Mouse (Mus musculus) forebrain, embryonic 13.5 days (tissue): ENCODE results near the gene Lingo4. TPM values are rescaled to one million over a fixed set of nuclear protein-coding genes. Genes with fewer than 3 reads are reported as not detected.

Experiments used
- ATAC-seq: fragments of 200-750 bp; cut with Nextera tagmentation; 2 replicates; pipeline ENCODE4 v1.8.0; 2017
- H3K27ac ChIP-seq: fragments of 300-500 bp; sonication (generic); 2 replicates; pipeline ENCODE4 v1.5.1; 2015; ENCODE audit warnings: inconsistent platforms, mild to moderate bottlenecking, moderate library complexity
- H3K27me3 ChIP-seq: fragments of 300-500 bp; sonication (generic); 2 replicates; pipeline ENCODE4 v1.6.1; 2015; ENCODE audit warnings: mild to moderate bottlenecking, inconsistent platforms
- H3K36me3 ChIP-seq: fragments of 300-500 bp; sonication (generic); 2 replicates; pipeline ENCODE4 v1.6.1; 2015; ENCODE audit warnings: mild to moderate bottlenecking, inconsistent platforms; ENCODE audit not compliant: poor library complexity, severe bottlenecking
- H3K4me1 ChIP-seq: fragments of 300-500 bp; sonication (generic); 2 replicates; pipeline ENCODE4 v1.6.1; 2015; ENCODE audit warnings: inconsistent platforms
- H3K4me2 ChIP-seq: fragments of 300-500 bp; sonication (generic); 2 replicates; pipeline ENCODE4 v1.6.1; 2015; ENCODE audit warnings: inconsistent platforms, mild to moderate bottlenecking, moderate library complexity
- H3K4me3 ChIP-seq: fragments of 300-500 bp; sonication (generic); 2 replicates; pipeline ENCODE4 v1.5.1; 2015; ENCODE audit warnings: mild to moderate bottlenecking, inconsistent platforms
- H3K9ac ChIP-seq: fragments of 300-500 bp; sonication (generic); 2 replicates; pipeline ENCODE4 v1.6.1; 2015; ENCODE audit warnings: mild to moderate bottlenecking, inconsistent platforms
- H3K9me3 ChIP-seq: fragments of 300-500 bp; sonication (generic); replicated peaks from 2 replicates; pipeline ENCODE4 v1.6.1; 2016; ENCODE audit warnings: inconsistent platforms
- WGBS: fragments of 180-500 bp; shearing (Covaris S2); methylation state at CpG from one replicate; pipeline ENCODE4 v1.1.7; 2015; 5-methylcytosine and 5-hydroxymethylcytosine counted together
- polyA plus RNA-seq: library from polyadenylated mRNA; unstranded; fragments of >200 nt; fragmentation: Nextera tagmentation; extraction: Ambion mirVana; gene quantifications from 2 replicates; pipeline ENCODE4 v1.2.1, GENCODE M21; 2015

Gene Lingo4
- polyA plus RNA-seq, 1 experiment from 2014 or later: 0.74 TPM

DNA sequence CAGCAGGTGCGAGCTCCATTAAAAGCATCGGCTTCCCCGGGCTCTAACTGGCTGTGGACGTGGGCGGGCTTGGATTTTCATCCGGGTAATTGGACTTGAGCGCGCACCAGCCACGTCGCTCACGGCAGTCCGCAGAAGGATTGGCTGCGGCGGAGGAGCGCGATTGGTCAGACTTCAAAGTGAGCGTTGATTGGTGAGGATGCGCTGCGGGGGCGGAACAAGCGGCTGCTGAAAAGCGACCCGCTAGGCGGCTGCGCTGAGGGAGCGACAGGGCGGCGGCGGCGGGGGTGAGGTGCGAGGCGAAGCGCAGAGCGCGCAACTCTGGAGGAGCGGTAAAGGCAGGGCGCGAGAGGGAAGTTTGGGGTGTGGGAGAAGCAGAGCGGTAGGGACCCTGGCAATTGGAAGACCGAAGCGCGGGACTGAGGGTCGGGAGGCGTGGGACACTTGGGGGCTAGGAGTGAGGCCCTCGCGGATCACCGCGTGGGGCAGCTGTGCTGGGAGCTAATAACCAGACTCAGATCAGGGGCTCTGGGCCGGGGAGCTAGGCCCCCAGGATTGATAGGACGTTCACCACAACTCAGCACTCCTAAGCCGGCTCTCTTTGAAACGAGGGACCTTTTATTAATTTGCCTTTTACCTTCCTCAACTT lies 14.8 kb downstream of the Lingo4 start, which contains the start of gene Tdrkh:
Tdrkh (plus strand) TSS at position 243 of the 649 bp plus-strand sequence.
- H3K4me1 ChIP-seq: peaks cover 18% of the 10 kb centered on the region

DNA sequence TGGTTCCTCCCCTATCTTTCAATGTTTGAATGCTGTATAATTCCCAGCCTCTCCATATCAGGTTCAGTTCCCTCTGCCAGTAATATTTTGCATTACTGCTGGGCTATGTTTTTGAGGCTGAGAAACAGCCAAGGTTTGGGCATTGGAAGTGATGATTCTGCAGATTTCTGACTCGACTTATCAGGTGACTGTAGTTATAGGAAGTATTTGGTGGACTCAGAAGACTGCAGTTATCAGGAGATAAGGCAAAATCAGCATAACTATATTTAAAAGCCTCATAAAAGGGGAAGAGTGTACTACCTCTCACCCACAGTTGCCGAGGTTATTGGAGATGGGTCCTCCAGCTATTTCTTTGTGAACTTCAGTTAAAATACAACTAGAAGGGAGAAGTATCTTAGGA lies 32.7 kb downstream of the Lingo4 start:
- H3K36me3 ChIP-seq: peaks cover 47% of the 10 kb centered on the region
- no peaks in the 10 kb centered on the region for H3K27me3 ChIP-seq
- H3K27ac ChIP-seq: no peak overlapping the region
- H3K4me1 ChIP-seq: no peaks in the 10 kb centered on the region
- no peaks in the 10 kb centered on the region for H3K9me3 ChIP-seq
- WGBS: 85% methylated on average over 2 of the region's 2 CpGs
- H3K4me2 ChIP-seq: no peak overlapping the region
- no peak for ATAC-seq
- H3K9ac ChIP-seq: no peak overlapping the region
- no peak overlapping the region for H3K4me3 ChIP-seq

More for the DNA sequence above, 14.8 kb downstream of the Lingo4 start, which contains the start of gene Tdrkh:
- Histone ChIP-seq H3K27me3 (no peaks in the 10 kb centered on the region), H3K36me3 (no peaks in the 10 kb centered on the region), H3K9me3 (no peaks in the 10 kb centered on the region), H3K9ac (peak within 1 kb of the TSS; percentile 79), H3K4me3 (peak within 1 kb of the TSS; percentile 60), H3K4me2 (peak within 1 kb of the TSS; percentile 87), H3K27ac (peak within 1 kb of the TSS; percentile 80)
- WGBS: 7% methylated on average over 52 of the region's 52 CpGs
- ATAC-seq: peak; percentile 98

GRCm38 (mm10) chr3:94434305-94434704 lies 36.0 kb downstream of the Lingo4 start:
- WGBS: 97% methylated on average over 2 of the region's 2 CpGs
- no peak for ATAC-seq

GRCm38 (mm10) chr3:94436420-94436819 lies 38.1 kb downstream of the Lingo4 start:
- WGBS: 83% methylated on average over 9 of the region's 9 CpGs

More at GRCm38 (mm10) chr3:94434305-94434704, 36.0 kb downstream of the Lingo4 start:
- no peak overlapping the region for H3K27ac ChIP-seq
- H3K36me3 ChIP-seq: peaks cover 21% of the 10 kb centered on the region
- no peaks in the 10 kb centered on the region for H3K9me3 ChIP-seq
- H3K4me1 ChIP-seq: no peaks in the 10 kb centered on the region
- H3K9ac ChIP-seq: no peak overlapping the region
- H3K27me3 ChIP-seq: no peaks in the 10 kb centered on the region
- H3K4me3 ChIP-seq: no peak overlapping the region
- no peak overlapping the region for H3K4me2 ChIP-seq

DNA sequence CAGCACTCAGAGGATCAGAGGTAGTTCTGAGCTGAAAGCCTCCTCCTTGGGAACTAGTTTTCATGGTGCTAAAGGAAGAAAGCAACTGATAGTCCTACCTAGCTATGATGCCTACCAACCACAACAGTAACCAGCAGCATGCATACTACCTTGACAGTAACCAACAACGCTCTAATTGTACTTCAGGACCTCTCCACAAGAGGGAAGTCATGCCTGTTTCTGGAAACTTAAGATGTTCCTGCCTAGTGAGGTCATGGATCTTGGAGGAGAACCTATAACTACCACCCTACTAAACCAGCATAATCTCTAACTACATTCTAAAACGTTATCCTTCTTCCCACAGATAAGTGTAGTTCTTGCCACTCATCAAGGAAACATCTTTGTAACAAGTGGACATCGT lies 42.9 kb downstream of the Lingo4 start:
- H3K36me3 ChIP-seq: peaks cover 17% of the 10 kb centered on the region
- H3K4me2 ChIP-seq: no peak overlapping the region
- whole genome bisulfite sequencing: 38% methylated on average over 3 of the region's 3 CpGs
- no peaks in the 10 kb centered on the region for H3K9me3 ChIP-seq
- H3K27me3 ChIP-seq: peaks cover 10% of the 10 kb centered on the region; the same call in 1 of the 2 replicates
- H3K4me3 ChIP-seq: no peak overlapping the region
- no peak for ATAC-seq
- H3K9ac ChIP-seq: no peak overlapping the region
- no peak overlapping the region for H3K27ac ChIP-seq
- H3K4me1 ChIP-seq: peaks cover 12% of the 10 kb centered on the region

More at GRCm38 (mm10) chr3:94436420-94436819, 38.1 kb downstream of the Lingo4 start:
- no peak overlapping the region for H3K4me2 ChIP-seq
- no peak overlapping the region for H3K27ac ChIP-seq
- ATAC-seq: no peak
- no peaks in the 10 kb centered on the region for H3K9me3 ChIP-seq
- H3K27me3 ChIP-seq: peaks cover 10% of the 10 kb centered on the region; the same call in 1 of the 2 replicates
- H3K36me3 ChIP-seq: 0 out of 2 replicates have a peak, but pooled peaks cover 2% of the 10 kb centered on the region
- H3K4me1 ChIP-seq: no peaks in the 10 kb centered on the region
- H3K4me3 ChIP-seq: no peak overlapping the region
- no peak overlapping the region for H3K9ac ChIP-seq

DNA sequence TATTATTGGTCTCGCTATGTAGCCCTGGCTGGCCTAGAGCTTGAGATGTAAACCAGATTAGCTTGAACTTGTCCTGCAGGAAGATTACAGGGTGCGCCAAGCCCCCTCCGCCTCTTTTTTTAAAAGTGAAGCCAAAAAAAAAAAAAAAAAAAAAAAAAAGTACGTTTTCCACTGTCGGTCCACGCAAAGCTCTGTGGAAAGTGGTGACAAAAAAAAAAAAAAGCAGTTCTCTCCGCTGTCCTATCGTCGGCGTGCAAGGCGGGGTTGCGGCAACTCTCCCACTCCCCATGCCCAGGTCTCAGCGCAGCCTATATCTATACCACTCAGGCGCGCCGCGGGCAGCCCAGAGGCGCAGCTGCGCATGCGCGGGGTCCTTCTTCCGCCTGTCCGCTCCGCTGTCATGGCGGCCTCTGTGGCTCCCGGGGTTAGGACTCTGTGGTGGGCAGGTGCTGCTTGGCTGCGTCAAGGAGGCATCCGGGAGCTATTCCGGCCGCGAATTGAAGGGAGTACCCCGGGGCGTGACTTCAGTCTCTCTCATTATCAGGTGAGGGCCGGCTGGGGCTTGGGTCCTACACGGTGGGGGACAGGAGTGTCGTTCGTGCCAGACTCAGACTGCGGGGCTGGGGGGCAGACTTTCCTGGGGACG lies 44.8 kb downstream of the Lingo4 start, which contains the start of gene Mrpl9:
Mrpl9 (plus strand) TSS at position 368 of the 646 bp plus-strand sequence.
- peak within 1 kb of the TSS; percentile 95 for H3K9ac ChIP-seq
- peaks cover 12% of the 10 kb centered on the region for H3K4me1 ChIP-seq
- peak within 1 kb of the TSS; percentile 95 for H3K4me2 ChIP-seq
- peaks cover 36% of the 10 kb centered on the region for H3K36me3 ChIP-seq
- H3K27me3 ChIP-seq: peaks cover 10% of the 10 kb centered on the region; the same call in 1 of the 2 replicates
- H3K9me3 ChIP-seq: no peaks in the 10 kb centered on the region
- peak within 1 kb of the TSS; percentile 63 for H3K27ac ChIP-seq
- under 1% methylated on average over 39 of the region's 39 CpGs for WGBS
- ATAC-seq: peak; percentile 98
- peak within 1 kb of the TSS; percentile 97 for H3K4me3 ChIP-seq

DNA sequence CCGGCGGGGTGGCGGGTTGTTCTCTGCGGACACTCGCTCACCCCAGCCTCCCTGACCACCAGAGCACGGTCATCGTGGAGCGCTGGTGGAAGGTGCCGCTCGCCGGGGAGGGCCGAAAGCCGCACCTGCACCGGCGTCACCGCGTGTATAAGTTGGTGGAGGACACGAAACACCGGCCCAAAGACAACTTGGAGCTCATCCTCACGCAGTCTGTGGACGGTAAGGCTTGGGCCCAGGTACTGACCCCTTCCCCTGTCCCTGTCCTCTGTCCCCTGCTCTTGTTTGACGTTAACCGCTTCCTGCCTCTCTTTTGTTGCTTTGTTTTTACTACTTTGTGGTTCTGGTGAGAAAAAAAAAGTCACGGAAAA lies 45.3 kb downstream of the Lingo4 start, which contains the start of gene Oaz3:
Oaz3 (minus strand) TSS at position 319 of the 368 bp plus-strand sequence.
- Histone ChIP-seq H3K36me3 (peaks cover 41% of the 10 kb centered on the region), H3K27me3 (peaks cover 10% of the 10 kb centered on the region; the same call in 1 of the 2 replicates), H3K9ac (peak within 1 kb of the TSS; percentile 95), H3K4me1 (peaks cover 12% of the 10 kb centered on the region), H3K4me2 (peak within 1 kb of the TSS; percentile 95), H3K4me3 (peak within 1 kb of the TSS; percentile 97), H3K27ac (peak within 1 kb of the TSS; percentile 63), H3K9me3 (no peaks in the 10 kb centered on the region)
- WGBS: under 1% methylated on average over 24 of the region's 24 CpGs
- peak; percentile 52 for ATAC-seq

DNA sequence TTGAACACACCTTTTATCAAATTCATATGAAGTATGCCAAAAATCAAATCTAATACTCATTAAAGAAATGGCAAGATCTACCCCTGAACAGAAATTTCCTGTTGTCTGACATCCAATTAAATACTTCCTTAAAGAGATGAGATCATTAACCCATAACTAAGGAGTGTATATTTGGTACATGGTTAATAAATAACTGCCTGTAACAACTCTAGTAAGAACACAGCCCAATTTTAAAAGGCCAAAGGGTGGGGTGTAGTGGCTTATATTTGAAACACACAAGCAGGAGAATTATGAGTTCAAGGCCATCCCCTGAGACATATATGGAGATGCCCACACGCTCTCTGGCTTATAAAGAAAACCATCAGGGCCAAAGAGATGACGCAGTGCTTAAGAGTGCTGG lies 51.1 kb downstream of the Lingo4 start:
- H3K4me2 ChIP-seq: no peak overlapping the region
- H3K27me3 ChIP-seq: no peaks in the 10 kb centered on the region
- H3K4me3 ChIP-seq: no peak overlapping the region
- no peaks in the 10 kb centered on the region for H3K9me3 ChIP-seq
- H3K9ac ChIP-seq: no peak overlapping the region
- ATAC-seq: no peak
- peaks cover 5% of the 10 kb centered on the region for H3K4me1 ChIP-seq
- H3K27ac ChIP-seq: no peak overlapping the region
- H3K36me3 ChIP-seq: peaks cover 58% of the 10 kb centered on the region
- WGBS: 98% methylated on average over 2 of the region's 2 CpGs

Other genes with a start within 250 kb of the Lingo4 start
- gene Gm10696, start 220.3 kb upstream of the Lingo4 start, polyA plus RNA-seq: not detected in 2 replicates
- not detected in 2 replicates for gene Gm5286, start 201.8 kb upstream of the Lingo4 start, polyA plus RNA-seq
- gene Gm4778, start 134.5 kb upstream of the Lingo4 start, polyA plus RNA-seq: not detected in 2 replicates
- 19.8 and 22.5 TPM in 2 replicates for gene Them4, start 88.4 kb upstream of the Lingo4 start, polyA plus RNA-seq
- gene Them5, start 56.4 kb upstream of the Lingo4 start, polyA plus RNA-seq: 0.66 and 0.79 TPM in 2 replicates
- 0.87 and 1.0 TPM in 2 replicates for gene C2cd4d, start 36.1 kb upstream of the Lingo4 start, polyA plus RNA-seq
- 1.7 and 2.1 TPM in 2 replicates for gene Rorc, start 25.7 kb upstream of the Lingo4 start, polyA plus RNA-seq
- gene Tdrkh, start 14.8 kb downstream of the Lingo4 start, polyA plus RNA-seq: 66.4 and 69.5 TPM in 2 replicates
- 62.8 and 62.9 TPM in 2 replicates for gene Mrpl9, start 44.8 kb downstream of the Lingo4 start, polyA plus RNA-seq
- 1.2 and 1.4 TPM in 2 replicates for gene Oaz3, start 45.4 kb downstream of the Lingo4 start, polyA plus RNA-seq
- gene Celf3, start 79.8 kb downstream of the Lingo4 start, polyA plus RNA-seq: 320 and 332 TPM in 2 replicates
- 20.2 and 22.8 TPM in 2 replicates for gene Riiad1, start 81.8 kb downstream of the Lingo4 start, polyA plus RNA-seq
- 64.9 and 69.0 TPM in 2 replicates for gene Snx27, start 184.2 kb downstream of the Lingo4 start, polyA plus RNA-seq
- not detected in 2 replicates for gene Gm10972, start 244.6 kb downstream of the Lingo4 start, polyA plus RNA-seq